In the genomic region with DNA sequence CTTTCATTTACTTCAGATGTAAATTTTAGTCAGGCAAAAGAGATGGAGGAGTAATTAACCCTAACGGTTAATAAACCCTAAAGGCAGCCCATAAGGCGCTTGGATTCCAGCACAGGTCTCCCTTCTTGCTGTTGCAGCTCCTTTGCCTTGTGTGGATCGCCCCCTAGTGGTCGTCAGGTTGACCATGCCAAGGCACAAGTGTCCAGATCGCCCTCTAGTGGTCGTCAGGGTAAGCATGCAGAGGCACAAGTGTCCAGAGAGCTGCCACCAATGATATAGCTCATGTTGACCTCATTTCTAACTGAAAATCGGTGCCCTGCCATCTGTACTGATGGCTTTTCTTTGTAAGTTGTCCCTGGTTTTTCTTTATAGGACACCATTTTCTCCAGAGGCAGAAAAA, we compare ENCODE assay signal across 9 mouse cellular contexts. TPM values are rescaled to one million over a fixed set of nuclear protein-coding genes. Genes with fewer than 3 reads are reported as not detected.
DNase-seq lines count a peak whose midpoint lies in the region; ATAC-seq lines count a peak whose summit lies in the region.
"Had no signal": no experiment of that assay in that cellular context is flagged by ENCODE, and none has a peak within 500 bp of the region (broad histone marks: within the 10 kb centered on the region; RNA-seq: fewer than 3 reads in every experiment).

No protein-coding gene starts in this region.

- peaks cover 3% of the 10 kb centered on the region; the same call in 1 of the 2 replicates for H3K9me3 ChIP-seq in midbrain, embryonic 14.5 days (ENCODE audit: control insufficient read depth, low read length)
- no peaks in the 10 kb centered on the region for H3K9me3 ChIP-seq in midbrain, embryonic 15.5 days
- H3K9me3 ChIP-seq in limb, embryonic 11.5 days (ENCODE audit: control insufficient read depth, low read length), result no peaks in the 10 kb centered on the region

- no peak overlapping the region for H3K27ac ChIP-seq in midbrain, embryonic 14.5 days (replicated peaks; ENCODE audit: low read depth, low read length)
- H3K27ac ChIP-seq in midbrain, embryonic 15.5 days, result no peak overlapping the region
- no peak overlapping the region for H3K27ac ChIP-seq in limb, embryonic 11.5 days (replicated peaks; ENCODE audit: low read depth, low read length)
- H3K27ac ChIP-seq: limb, embryonic 13.5 days had no signal

- no peak overlapping the region for H3K4me2 ChIP-seq in midbrain, embryonic 14.5 days (ENCODE audit: low read length)
- no peak overlapping the region for H3K4me2 ChIP-seq in midbrain, embryonic 15.5 days
- H3K4me2 ChIP-seq in limb, embryonic 11.5 days (ENCODE audit: low read depth, severe bottlenecking), result no peak overlapping the region
- H3K4me2 ChIP-seq: limb, embryonic 13.5 days had no signal

- 29% methylated on average over 7 of the region's 7 CpGs for WGBS in midbrain, embryonic 14.5 days
- 31% methylated on average over 7 of the region's 7 CpGs for WGBS in midbrain, embryonic 15.5 days
- whole genome bisulfite sequencing in limb, embryonic 11.5 days, result 24% methylated on average over 7 of the region's 7 CpGs

- H3K9ac ChIP-seq in midbrain, embryonic 14.5 days (replicated peaks; ENCODE audit: low read length), result no peak overlapping the region
- H3K9ac ChIP-seq in midbrain, embryonic 15.5 days, result no peak overlapping the region
- no peak overlapping the region for H3K9ac ChIP-seq in limb, embryonic 11.5 days (ENCODE audit: low read length)
- H3K9ac ChIP-seq: limb, embryonic 13.5 days had no signal

- DNase-seq in midbrain, embryonic 14.5 days, result peak; percentile 90
- peak; percentile 42 for DNase-seq in c-Kit-negative CD71-positive TER-119-positive erythroid progenitor cells, embryonic 14.5 days (ENCODE audit: low read depth, low spot score)
- peak; percentile 92 for DNase-seq in forelimb bud, embryonic 11.5 days (ENCODE audit: low read depth, low spot score)
- peak; percentile 91 for DNase-seq in limb, embryonic 11.5 days (ENCODE audit: low spot score)
- peak; percentile 72 for DNase-seq in ovary, postnatal 36 days (ENCODE audit: low spot score)
- peak; percentile 87 for DNase-seq in thymus, postnatal 14 days

- H3K4me3 ChIP-seq in midbrain, embryonic 14.5 days (replicated peaks; ENCODE audit: low read depth, low read length), result no peak overlapping the region
- no peak overlapping the region for H3K4me3 ChIP-seq in midbrain, embryonic 15.5 days
- H3K4me3 ChIP-seq in limb, embryonic 11.5 days (ENCODE audit: low read depth, low read length), result no peak overlapping the region
- H3K4me3 ChIP-seq: limb, embryonic 13.5 days had no signal

- H3K36me3 ChIP-seq in midbrain, embryonic 14.5 days (ENCODE audit: control insufficient read depth, insufficient read depth, low read length), result no peaks in the 10 kb centered on the region
- no peaks in the 10 kb centered on the region for H3K36me3 ChIP-seq in midbrain, embryonic 15.5 days (replicated peaks)
- no peaks in the 10 kb centered on the region for H3K36me3 ChIP-seq in limb, embryonic 11.5 days (ENCODE audit: control insufficient read depth, insufficient read depth, low read length)
- H3K36me3 ChIP-seq: limb, embryonic 13.5 days had no signal

- no peaks in the 10 kb centered on the region for H3K4me1 ChIP-seq in midbrain, embryonic 14.5 days (ENCODE audit: control insufficient read depth, insufficient read depth, low read length)
- H3K4me1 ChIP-seq in midbrain, embryonic 15.5 days, result no peaks in the 10 kb centered on the region
- H3K4me1 ChIP-seq in limb, embryonic 11.5 days (ENCODE audit: control insufficient read depth, insufficient read depth, low read length), result 0 out of 2 replicates have a peak, but pooled peaks cover 4% of the 10 kb centered on the region

- ATAC-seq in midbrain, embryonic 14.5 days (ENCODE audit: low FRiP score, low TSS enrichment), result no peak
- ATAC-seq in midbrain, embryonic 15.5 days (replicated peaks), result no peak
- peak; percentile 28 for ATAC-seq in inflammation-experienced regulatory T-cells, adult 6 months
- no peak for ATAC-seq in limb, embryonic 11.5 days (ENCODE audit: insufficient number of reproducible peaks, low FRiP score, low TSS enrichment, low read depth)

- no peaks in the 10 kb centered on the region for H3K27me3 ChIP-seq in midbrain, embryonic 14.5 days (ENCODE audit: control insufficient read depth, insufficient read depth, low read length)
- H3K27me3 ChIP-seq in midbrain, embryonic 15.5 days (replicated peaks), result no peaks in the 10 kb centered on the region
- no peaks in the 10 kb centered on the region for H3K27me3 ChIP-seq in limb, embryonic 11.5 days (ENCODE audit: control insufficient read depth, insufficient read depth, low read length)
- H3K27me3 ChIP-seq: limb, embryonic 13.5 days had no signal

RNA-seq across cellular contexts. Expression of gene Msx2, which starts 46.4 kb away (rescaled TPM):
- polyA plus RNA-seq in midbrain, embryonic 14.5 days (2014; fragmentation: Nextera tagmentation; extraction: Ambion mirVana), result 0.49 and 1.5 TPM in 2 replicates
- 0.60 and 0.83 TPM in 2 replicates for polyA plus RNA-seq in midbrain, embryonic 15.5 days (2015; fragmentation: Nextera tagmentation; extraction: Ambion mirVana)
- polyA plus RNA-seq in inflammation-experienced regulatory T-cells, adult 6 months (2017; shearing (Covaris generic)), result under 1 TPM in 1 of 3 experiments, not detected in 2; 0.13 TPM
- polyA plus RNA-seq in limb, embryonic 11.5 days (2014; fragmentation: Nextera tagmentation; extraction: Ambion mirVana), result 35.6 and 40.3 TPM in 2 replicates

RNA-seq across cellular contexts. Expression of gene Sptlc1, which starts 49.3 kb away (rescaled TPM):
- polyA plus RNA-seq in midbrain, embryonic 14.5 days (2014; fragmentation: Nextera tagmentation; extraction: Ambion mirVana), result 23.4 and 31.6 TPM in 2 replicates
- 27.0 and 27.3 TPM in 2 replicates for polyA plus RNA-seq in midbrain, embryonic 15.5 days (2015; fragmentation: Nextera tagmentation; extraction: Ambion mirVana)
- 10 to 100 TPM; 32.3 to 34.7 (median 32.4) TPM for polyA plus RNA-seq in inflammation-experienced regulatory T-cells, adult 6 months (2017; shearing (Covaris generic))
- 39.1 and 39.9 TPM in 2 replicates for polyA plus RNA-seq in limb, embryonic 11.5 days (2014; fragmentation: Nextera tagmentation; extraction: Ambion mirVana)

Comparison
In these comparisons a context has a peak if more than half of its experiments do, and no peak if none do; other contexts are left out.
1. DNase-seq: peak in every context shown above with its lines; median percentile 92 in forelimb bud, embryonic 11.5 days; 91 in limb, embryonic 11.5 days; 90 in midbrain, embryonic 14.5 days; 87 in thymus, postnatal 14 days; 72 in ovary, postnatal 36 days; 42 in c-Kit-negative CD71-positive TER-119-positive erythroid progenitor cells, embryonic 14.5 days.
2. RNA of gene Msx2, which starts 46.4 kb away (polyA plus RNA-seq): 35.6 to 40.3 TPM in limb, embryonic 11.5 days; 0.49 to 1.5 TPM in midbrain, embryonic 14.5 days, 0.60 to 0.83 TPM in midbrain, embryonic 15.5 days and 0.13 TPM in inflammation-experienced regulatory T-cells, adult 6 months; every median in the first group is over 10 times any median in the second.